8 mouse cellular contexts compared by ENCODE assay signal in the genomic region with DNA sequence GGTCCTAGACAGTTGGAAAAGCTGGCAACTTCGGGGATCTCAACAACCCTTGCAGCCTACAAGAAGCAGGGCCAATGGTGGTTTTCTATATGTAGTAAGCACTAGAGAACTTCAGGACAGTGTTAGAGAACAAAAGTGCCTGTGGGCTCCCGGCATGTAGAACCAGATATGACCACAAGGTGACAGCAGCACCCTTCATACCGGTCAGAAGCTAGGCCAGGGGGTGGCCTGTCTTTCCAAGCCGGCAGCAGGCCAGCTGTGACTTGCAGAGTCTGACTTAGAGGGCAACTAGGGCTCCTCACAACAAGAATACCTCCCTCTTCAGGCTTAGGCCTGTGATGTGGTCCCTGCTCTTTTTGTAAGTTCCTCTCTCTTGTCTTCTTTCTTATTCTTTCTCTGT. TPM values are rescaled to one million over a fixed set of nuclear protein-coding genes. Genes with fewer than 3 reads are reported as not detected.
A peak's percentile ranks its signal among the peaks of the same experiment; 100 is the strongest.
DNase-seq lines count a peak whose midpoint lies in the region; ATAC-seq lines count a peak whose summit lies in the region.

No protein-coding gene starts in this region.

- H3K4me1 ChIP-seq in embryonic facial prominence, embryonic 11.5 days (ENCODE audit: control insufficient read depth, insufficient read depth, low read length), result no peaks in the 10 kb centered on the region
- H3K4me1 ChIP-seq in stomach, embryonic 15.5 days, result no peaks in the 10 kb centered on the region

- H3K9ac ChIP-seq in embryonic facial prominence, embryonic 11.5 days (replicated peaks; ENCODE audit: low read length), result no peak overlapping the region
- H3K9ac ChIP-seq in stomach, embryonic 15.5 days, result no peak overlapping the region

- H3K27ac ChIP-seq in embryonic facial prominence, embryonic 11.5 days (replicated peaks; ENCODE audit: low read depth, low read length), result no peak overlapping the region
- no peak overlapping the region for H3K27ac ChIP-seq in stomach, embryonic 15.5 days

- whole genome bisulfite sequencing in embryonic facial prominence, embryonic 11.5 days, result 4% methylated on average over 4 of the region's 4 CpGs
- WGBS in stomach, embryonic 15.5 days, result 1% methylated on average over 4 of the region's 4 CpGs

- no peaks in the 10 kb centered on the region for H3K27me3 ChIP-seq in embryonic facial prominence, embryonic 11.5 days (ENCODE audit: control insufficient read depth, insufficient read depth, low read length)
- H3K27me3 ChIP-seq in stomach, embryonic 15.5 days (replicated peaks), result no peaks in the 10 kb centered on the region

- ATAC-seq in embryonic facial prominence, embryonic 11.5 days (replicated peaks; ENCODE audit: insufficient number of reproducible peaks, low FRiP score, low TSS enrichment, low read depth), result peak; percentile 73; the same call in 1 of the 2 replicates
- ATAC-seq in stomach, embryonic 15.5 days (ENCODE audit: insufficient read depth, low FRiP score, low read depth), result peak; percentile 36; the same call in 1 of the 2 replicates

- H3K36me3 ChIP-seq in embryonic facial prominence, embryonic 11.5 days (replicated peaks; ENCODE audit: control insufficient read depth, insufficient read depth, low read depth, low read length), result no peaks in the 10 kb centered on the region
- H3K36me3 ChIP-seq in stomach, embryonic 15.5 days, result no peaks in the 10 kb centered on the region

- H3K4me2 ChIP-seq in embryonic facial prominence, embryonic 11.5 days (ENCODE audit: low read depth, low read length), result no peak overlapping the region
- H3K4me2 ChIP-seq in stomach, embryonic 15.5 days, result no peak overlapping the region

- intact Hi-C loops in left cerebral cortex, postnatal 4 days (cut with DNase I), result loop anchor here (2.0 kb wide), 1 partner anchor 141 kb away; no protein-coding TSS in a partner anchor

- DNase-seq in CD4-positive helper T cell, adult 2 months (ENCODE audit: low read depth, low spot score), result peak; percentile 73
- peak; percentile 79 to 83 for DNase-seq in adrenal gland, postnatal 36 days
- DNase-seq in embryonic facial prominence, embryonic 11.5 days (ENCODE audit: low spot score), result peak; percentile 86
- peak; percentile 68 to 77 for DNase-seq in heart, adult 18-20 months
- peak; percentile 78 for DNase-seq in kidney, adult 18-20 months
- DNase-seq in left cerebral cortex, postnatal 4 days, result peak; percentile 84
- peak; percentile 85 for DNase-seq in naive thymus-derived CD4-positive, alpha-beta T cell, adult 2 months (ENCODE audit: low read depth)

- H3K9me3 ChIP-seq in embryonic facial prominence, embryonic 11.5 days (replicated peaks; ENCODE audit: control insufficient read depth, low read length), result no peaks in the 10 kb centered on the region
- no peaks in the 10 kb centered on the region for H3K9me3 ChIP-seq in stomach, embryonic 15.5 days

- no peak overlapping the region for H3K4me3 ChIP-seq in embryonic facial prominence, embryonic 11.5 days (ENCODE audit: low read depth, low read length)
- H3K4me3 ChIP-seq in stomach, embryonic 15.5 days (replicated peaks), result no peak overlapping the region

RNA-seq across cellular contexts. Expression of a gene that starts 45.5 kb away (rescaled TPM):
- 10 to 100 TPM; 65.6 to 68.6 TPM for total RNA-seq in adrenal gland, postnatal 36 days (2021)
- polyA plus RNA-seq in embryonic facial prominence, embryonic 11.5 days (2014; fragmentation: Nextera tagmentation; extraction: Ambion mirVana), result 14.5 and 17.1 TPM in 2 replicates
- 10 to 100 TPM; 44.9 to 50.1 TPM for total RNA-seq in heart, adult 18-20 months (2021)
- total RNA-seq in left cerebral cortex, postnatal 4 days (2021), result 10 to 100 TPM; 68.1 to 72.9 TPM
- polyA plus RNA-seq in stomach, embryonic 15.5 days (2015; fragmentation: Nextera tagmentation; extraction: Ambion mirVana), result 11.1 and 12.0 TPM in 2 replicates

RNA-seq across cellular contexts. Expression of a gene that starts 50.4 kb away (rescaled TPM):
- total RNA-seq in adrenal gland, postnatal 36 days (2021), result under 1 TPM; 0.10 to 0.33 TPM
- 0.50 and 2.0 TPM in 2 replicates for polyA plus RNA-seq in embryonic facial prominence, embryonic 11.5 days (2014; fragmentation: Nextera tagmentation; extraction: Ambion mirVana)
- under 1 TPM in 1 of 2 experiments, not detected in 1; 0.13 TPM for total RNA-seq in heart, adult 18-20 months (2021)
- 10 to 100 TPM; 31.7 to 33.7 TPM for total RNA-seq in left cerebral cortex, postnatal 4 days (2021)
- polyA plus RNA-seq in stomach, embryonic 15.5 days (2015; fragmentation: Nextera tagmentation; extraction: Ambion mirVana), result 0.46 and 0.71 TPM in 2 replicates

Comparison
In these comparisons a context has a peak if more than half of its experiments do, and no peak if none do; other contexts are left out.
1. RNA of a gene that starts 50.4 kb away (total RNA-seq): 31.7 to 33.7 TPM in left cerebral cortex, postnatal 4 days; 0.10 to 0.33 TPM in adrenal gland, postnatal 36 days and 0.13 TPM in heart, adult 18-20 months; every median in the first group is over 10 times any median in the second.
2. Peak in every context shown above with its lines, with median percentiles within 50 percentile points of each other: DNase-seq.